Mouse (Mus musculus): ENCODE measurements at regions not wholly inside any gene's neighbourhood (a gene's known extent, or its start where the extent isn't known, plus 50 kb on each side); places are given as distances from the start of the nearest gene placed in this dataset.

- Histone ChIP-seq H3K27me3 (ENCODE audit: control insufficient read depth, insufficient read depth, insufficient read length) (no peaks in the 10 kb centered on the region), H3K36me3 (ENCODE audit: control insufficient read depth, insufficient read depth) (no peaks in the 10 kb centered on the region), H3K79me2 (ENCODE audit: control insufficient read depth, insufficient read depth) (no peaks in the 10 kb centered on the region), H3K79me3 (ENCODE audit: low read depth) (no peaks in the 10 kb centered on the region), H3K4me3 (ENCODE audit: insufficient read depth, poor library complexity, severe bottlenecking) (no peak overlapping the region), H3ac (ENCODE audit: control insufficient read depth, insufficient read length, low read depth) (no peak overlapping the region)
- TF ChIP-seq CTCF (IDR thresholded peaks at IDR 0.05; ENCODE audit: control insufficient read depth, insufficient read depth, insufficient read length) = no peak
- TF ChIP-seq MYOG (IDR thresholded peaks at IDR 0.05; ENCODE audit: control insufficient read depth, extremely low read depth, insufficient read length) = no peak
- no peak for TF ChIP-seq MAX (IDR thresholded peaks at IDR 0.05)
- TF ChIP-seq FOSL1 (IDR thresholded peaks at IDR 0.05; ENCODE audit: insufficient read depth, low read length, poor library complexity, severe bottlenecking) = no peak
These were observed 164.6 kb upstream of the Hmga2 start for GRCm38 (mm10) chr10:120640847-120641246.

- no peaks in the 10 kb centered on the region for H3K36me3 ChIP-seq (ENCODE audit: control insufficient read depth, insufficient read depth)
- H3K27me3 ChIP-seq (ENCODE audit: control insufficient read depth, insufficient read depth, insufficient read length) = no peaks in the 10 kb centered on the region
- peaks cover 20% of the 10 kb centered on the region for H3K79me2 ChIP-seq (ENCODE audit: control insufficient read depth, insufficient read depth)
- no peak overlapping the region for H3ac ChIP-seq (ENCODE audit: control insufficient read depth, insufficient read length, low read depth)
- no peak overlapping the region for H3K4me3 ChIP-seq (ENCODE audit: insufficient read depth, poor library complexity, severe bottlenecking)
- H3K79me3 ChIP-seq (ENCODE audit: low read depth) = peaks cover 8% of the 10 kb centered on the region
- TF ChIP-seq CEBPB (IDR thresholded peaks at IDR 0.05; ENCODE audit: low read depth) (no peak), MYOD1 (IDR thresholded peaks at IDR 0.05; ENCODE audit: control insufficient read depth, insufficient read length, low read depth) (no peak), CTCF (IDR thresholded peaks at IDR 0.05; ENCODE audit: control insufficient read depth, insufficient read depth, insufficient read length) (no peak), MAX (IDR thresholded peaks at IDR 0.05) (no peak), MYOG (IDR thresholded peaks at IDR 0.05; ENCODE audit: control insufficient read depth, extremely low read depth, insufficient read length) (no peak), USF1 (IDR thresholded peaks at IDR 0.05; ENCODE audit: low read depth) (no peak), FOSL1 (IDR thresholded peaks at IDR 0.05; ENCODE audit: insufficient read depth, low read length, poor library complexity, severe bottlenecking) (no peak)
These were observed 162.0 kb upstream of the Hmga2 start for GRCm38 (mm10) chr10:120638316-120638715.

GRCm38 (mm10) chr10:120635818-120636543 is 159.7 kb upstream of the Hmga2 start:
- TF ChIP-seq FOSL1 (IDR thresholded peaks at IDR 0.05; ENCODE audit: insufficient read depth, low read length, poor library complexity, severe bottlenecking) (peak; percentile 94), MYOD1 (IDR thresholded peaks at IDR 0.05; ENCODE audit: control insufficient read depth, insufficient read length, low read depth) (peak; percentile 33), MAX (IDR thresholded peaks at IDR 0.05) (peak; percentile 75), MYOG (IDR thresholded peaks at IDR 0.05; ENCODE audit: control insufficient read depth, extremely low read depth, insufficient read length) (no peak), USF1 (IDR thresholded peaks at IDR 0.05; ENCODE audit: low read depth) (no peak), CEBPB (IDR thresholded peaks at IDR 0.05; ENCODE audit: low read depth) (peak; percentile 99)
- peaks cover 11% of the 10 kb centered on the region for H3K79me3 ChIP-seq (ENCODE audit: low read depth)
- H3K4me3 ChIP-seq (ENCODE audit: insufficient read depth, poor library complexity, severe bottlenecking) = no peak overlapping the region
- no peaks in the 10 kb centered on the region for H3K27me3 ChIP-seq (ENCODE audit: control insufficient read depth, insufficient read depth, insufficient read length)
- H3K36me3 ChIP-seq (ENCODE audit: control insufficient read depth, insufficient read depth) = no peaks in the 10 kb centered on the region
- peak overlapping the region; percentile 66 for H3ac ChIP-seq (ENCODE audit: control insufficient read depth, insufficient read length, low read depth)
- peaks cover 38% of the 10 kb centered on the region for H3K79me2 ChIP-seq (ENCODE audit: control insufficient read depth, insufficient read depth)

GRCm38 (mm10) chr10:120635194-120635593 is 158.9 kb upstream of the Hmga2 start:
- no peak overlapping the region for H3K4me3 ChIP-seq (ENCODE audit: insufficient read depth, poor library complexity, severe bottlenecking)
- TF ChIP-seq MAX (IDR thresholded peaks at IDR 0.05) (peak; percentile 21), FOSL1 (IDR thresholded peaks at IDR 0.05; ENCODE audit: insufficient read depth, low read length, poor library complexity, severe bottlenecking) (no peak), MYOG (IDR thresholded peaks at IDR 0.05; ENCODE audit: control insufficient read depth, extremely low read depth, insufficient read length) (no peak), USF1 (IDR thresholded peaks at IDR 0.05; ENCODE audit: low read depth) (peak; percentile 89), CTCF (IDR thresholded peaks at IDR 0.05; ENCODE audit: control insufficient read depth, insufficient read depth, insufficient read length) (no peak)

GRCm38 (mm10) chr10:120632071-120632470 is 155.8 kb upstream of the Hmga2 start:
- H3K27me3 ChIP-seq (ENCODE audit: control insufficient read depth, insufficient read depth, insufficient read length) = no peaks in the 10 kb centered on the region
- H3ac ChIP-seq (ENCODE audit: control insufficient read depth, insufficient read length, low read depth) = peak overlapping the region; percentile 37
- peaks cover 13% of the 10 kb centered on the region for H3K79me3 ChIP-seq (ENCODE audit: low read depth)
- H3K4me3 ChIP-seq (ENCODE audit: insufficient read depth, poor library complexity, severe bottlenecking) = no peak overlapping the region
- H3K79me2 ChIP-seq (ENCODE audit: control insufficient read depth, insufficient read depth) = peaks cover 42% of the 10 kb centered on the region
- peaks cover 8% of the 10 kb centered on the region for H3K36me3 ChIP-seq (ENCODE audit: control insufficient read depth, insufficient read depth)
- TF ChIP-seq MYOG (IDR thresholded peaks at IDR 0.05; ENCODE audit: control insufficient read depth, extremely low read depth, insufficient read length) = no peak
- no peak for TF ChIP-seq USF1 (IDR thresholded peaks at IDR 0.05; ENCODE audit: low read depth)
- no peak for TF ChIP-seq FOSL1 (IDR thresholded peaks at IDR 0.05; ENCODE audit: insufficient read depth, low read length, poor library complexity, severe bottlenecking)
- no peak for TF ChIP-seq CTCF (IDR thresholded peaks at IDR 0.05; ENCODE audit: control insufficient read depth, insufficient read depth, insufficient read length)
- no peak for TF ChIP-seq MYOD1 (IDR thresholded peaks at IDR 0.05; ENCODE audit: control insufficient read depth, insufficient read length, low read depth)
- no peak for TF ChIP-seq CEBPB (IDR thresholded peaks at IDR 0.05; ENCODE audit: low read depth)
- no peak for TF ChIP-seq MAX (IDR thresholded peaks at IDR 0.05)

More at GRCm38 (mm10) chr10:120635194-120635593, 158.9 kb upstream of the Hmga2 start:
- peaks cover 11% of the 10 kb centered on the region for H3K79me3 ChIP-seq (ENCODE audit: low read depth)
- peaks cover 42% of the 10 kb centered on the region for H3K79me2 ChIP-seq (ENCODE audit: control insufficient read depth, insufficient read depth)
- peak overlapping the region; percentile 14 for H3ac ChIP-seq (ENCODE audit: control insufficient read depth, insufficient read length, low read depth)
- H3K36me3 ChIP-seq (ENCODE audit: control insufficient read depth, insufficient read depth) = no peaks in the 10 kb centered on the region
- no peaks in the 10 kb centered on the region for H3K27me3 ChIP-seq (ENCODE audit: control insufficient read depth, insufficient read depth, insufficient read length)

GRCm38 (mm10) chr10:120628066-120628465 is 151.8 kb upstream of the Hmga2 start:
- H3K79me3 ChIP-seq (ENCODE audit: low read depth) = peaks cover 3% of the 10 kb centered on the region
- H3K4me3 ChIP-seq (ENCODE audit: insufficient read depth, poor library complexity, severe bottlenecking) = no peak overlapping the region
- H3K27me3 ChIP-seq (ENCODE audit: control insufficient read depth, insufficient read depth, insufficient read length) = no peaks in the 10 kb centered on the region
- H3K36me3 ChIP-seq (ENCODE audit: control insufficient read depth, insufficient read depth) = peaks cover 8% of the 10 kb centered on the region
- H3ac ChIP-seq (ENCODE audit: control insufficient read depth, insufficient read length, low read depth) = no peak overlapping the region
- TF ChIP-seq USF1 (IDR thresholded peaks at IDR 0.05; ENCODE audit: low read depth) (peak; percentile 25), FOSL1 (IDR thresholded peaks at IDR 0.05; ENCODE audit: insufficient read depth, low read length, poor library complexity, severe bottlenecking) (peak; percentile 38), MAX (IDR thresholded peaks at IDR 0.05) (peak; percentile 64), CTCF (IDR thresholded peaks at IDR 0.05; ENCODE audit: control insufficient read depth, insufficient read depth, insufficient read length) (no peak), MYOD1 (IDR thresholded peaks at IDR 0.05; ENCODE audit: control insufficient read depth, insufficient read length, low read depth) (peak; percentile 12), MYOG (IDR thresholded peaks at IDR 0.05; ENCODE audit: control insufficient read depth, extremely low read depth, insufficient read length) (no peak)
- H3K79me2 ChIP-seq (ENCODE audit: control insufficient read depth, insufficient read depth) = peaks cover 19% of the 10 kb centered on the region
